Mouse (Mus musculus): Measurements from ENCODE around the gene Six5.
A peak's percentile ranks its signal among the peaks of the same experiment; 100 is the strongest.

- TF ChIP-seq CHD2 (IDR thresholded peaks at IDR 0.05; ENCODE audit: low read depth, low read length) (0 out of 2 replicates have a peak, but pooled peaks have one; percentile 22), MAFK (IDR thresholded peaks at IDR 0.05; ENCODE audit: insufficient read depth, low read depth, low read length) (no peak)
These were observed 18.4 kb upstream of the Six5 start, which contains the start of gene Dmwd for GRCm38 (mm10) chr7:19075723-19076585.

All from ES-E14 (cell line).